Mouse (Mus musculus) liver, adult (tissue): Measurements from ENCODE around the gene Clec4d.

ENCODE experiments used
- GATA4 ChIP-seq: IDR thresholded peaks from 2 replicates; pipeline ENCODE4 v1.6.1; 2014; ENCODE audit warnings: mild to moderate bottlenecking, low read length; ENCODE audit not compliant: insufficient replicate concordance

Gene Clec4d

GRCm38 (mm10) chr6:123292751-123293400 is 31.0 kb downstream of the Clec4d start:
- no peak for TF ChIP-seq GATA4

- no peak for TF ChIP-seq GATA4
Measured at GRCm38 (mm10) chr6:123296687-123297086, 34.8 kb downstream of the Clec4d start.

DNA sequence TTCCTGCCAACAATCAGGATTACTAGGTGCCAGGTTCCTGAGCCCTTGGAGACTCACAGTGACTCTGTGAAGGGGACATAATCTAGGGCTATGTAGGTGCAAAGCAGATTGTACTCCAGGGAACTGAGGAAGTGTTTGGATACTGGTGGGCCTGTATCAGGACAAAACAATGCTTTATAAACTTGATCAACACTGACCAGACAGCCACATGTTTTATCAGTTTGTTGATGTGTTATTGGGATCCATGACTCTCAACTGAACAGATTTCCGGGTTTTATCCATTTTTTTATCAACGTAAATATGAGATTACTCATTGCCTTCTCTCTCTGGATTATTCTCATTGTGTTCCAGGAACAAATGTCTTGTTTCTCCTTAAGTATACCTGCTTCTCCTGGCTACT is 46.1 kb downstream of the Clec4d start, which contains the start of gene Vmn2r19:
TSS of gene Vmn2r19 (plus strand) at position 301 of the 400 bp plus-strand sequence.
- no peak for TF ChIP-seq GATA4
